Mouse (Mus musculus): ENCODE results near the gene Anxa11.
A peak's percentile ranks its signal among the peaks of the same experiment; 100 is the strongest.
"Not testable (repeated sequence)": the region's sequence is repeated elsewhere in the genome, so short reads cannot be mapped to it uniquely, and the experiment has no call there.

The Anxa11 gene

GRCm38 (mm10) chr14:25841579-25841978, 377 bp upstream of the Anxa11 start:
- no peak for DNase-seq (ENCODE audit: low spot score in 2 of 2)

GRCm38 (mm10) chr14:25842688-25843003, 690 bp downstream of the Anxa11 start:
- DNase-seq (ENCODE audit: low spot score in 2 of 2) = no peak

GRCm38 (mm10) chr14:25844372-25844771, 2.4 kb downstream of the Anxa11 start:
- no peak for DNase-seq (ENCODE audit: low spot score in 2 of 2)

GRCm38 (mm10) chr14:25845832-25846383, 4.0 kb downstream of the Anxa11 start:
- no peak for DNase-seq (ENCODE audit: low spot score in 2 of 2)

GRCm38 (mm10) chr14:25846516-25846915, 4.6 kb downstream of the Anxa11 start:
- no peak for DNase-seq (ENCODE audit: low spot score in 2 of 2)

GRCm38 (mm10) chr14:25847660-25848059, 5.7 kb downstream of the Anxa11 start:
- DNase-seq (ENCODE audit: low spot score in 2 of 2) = no peak

- no peak for DNase-seq (ENCODE audit: low spot score in 2 of 2)
Measured at GRCm38 (mm10) chr14:25848237-25848636, 6.3 kb downstream of the Anxa11 start.

GRCm38 (mm10) chr14:25848708-25849107, 6.8 kb downstream of the Anxa11 start:
- DNase-seq (ENCODE audit: low spot score in 2 of 2) = not testable (repeated sequence)

GRCm38 (mm10) chr14:25850433-25850832, 8.5 kb downstream of the Anxa11 start:
- no peak for DNase-seq (ENCODE audit: low spot score in 2 of 2)

GRCm38 (mm10) chr14:25851189-25851588, 9.2 kb downstream of the Anxa11 start:
- no peak for DNase-seq (ENCODE audit: low spot score in 2 of 2)

GRCm38 (mm10) chr14:25852121-25852561, 10.2 kb downstream of the Anxa11 start:
- no peak for DNase-seq (ENCODE audit: low spot score in 2 of 2)

- DNase-seq (ENCODE audit: low spot score in 2 of 2) = no peak
Measured at GRCm38 (mm10) chr14:25853295-25853694, 11.3 kb downstream of the Anxa11 start.

GRCm38 (mm10) chr14:25853717-25854452, 11.9 kb downstream of the Anxa11 start:
- DNase-seq (ENCODE audit: low spot score in 2 of 2) = no peak

- no peak for DNase-seq (ENCODE audit: low spot score in 2 of 2)
Measured at GRCm38 (mm10) chr14:25855241-25855885, 13.4 kb downstream of the Anxa11 start.

GRCm38 (mm10) chr14:25857168-25857621, 15.2 kb downstream of the Anxa11 start:
- DNase-seq (ENCODE audit: low spot score in 2 of 2) = peak in 1 of 2 experiments; percentile 39

GRCm38 (mm10) chr14:25857940-25858339, 16.0 kb downstream of the Anxa11 start:
- DNase-seq (ENCODE audit: low spot score in 2 of 2) = no peak

GRCm38 (mm10) chr14:25861771-25862530, 20.0 kb downstream of the Anxa11 start:
- DNase-seq (ENCODE audit: low spot score in 2 of 2) = no peak

- no peak for DNase-seq (ENCODE audit: low spot score in 2 of 2)
Measured at GRCm38 (mm10) chr14:25863721-25864120, 21.8 kb downstream of the Anxa11 start.

GRCm38 (mm10) chr14:25865251-25865650, 23.3 kb downstream of the Anxa11 start:
- DNase-seq (ENCODE audit: low spot score in 2 of 2) = no peak

GRCm38 (mm10) chr14:25866384-25866783, 24.4 kb downstream of the Anxa11 start:
- DNase-seq (ENCODE audit: low spot score in 2 of 2) = no peak

GRCm38 (mm10) chr14:25866832-25867231, 24.9 kb downstream of the Anxa11 start:
- DNase-seq (ENCODE audit: low spot score in 2 of 2) = no peak

- DNase-seq (ENCODE audit: low spot score in 2 of 2) = no peak
Measured at GRCm38 (mm10) chr14:25867834-25868233, 25.9 kb downstream of the Anxa11 start.

Measured in spleen, postnatal 4 days (tissue).